Mouse (Mus musculus) natural killer cell, adult 2 months (primary cell): Measurements from ENCODE around the gene Gorab.

Experiments
- DNase-seq, 2 experiments: peaks; one replicate each; pipeline ENCODE4 v3.0.0; 2022; ENCODE audit warnings: low spot score in 2 of 2

Gorab gene

GRCm38 (mm10) chr1:163403498-163404126, at the start of gene Gorab:
Gorab (minus strand) TSS chr1:163403669.
- DNase-seq = peak; percentile 93

GRCm38 (mm10) chr1:163443832-163444231, 40.4 kb upstream of the Gorab start:
- no peak for DNase-seq

- no peak for DNase-seq
Observed at GRCm38 (mm10) chr1:163439002-163439401, 35.5 kb upstream of the Gorab start.

GRCm38 (mm10) chr1:163423467-163424014, 20.1 kb upstream of the Gorab start:
- no peak for DNase-seq

- DNase-seq = no peak
Observed at GRCm38 (mm10) chr1:163417191-163417590, 13.7 kb upstream of the Gorab start.

GRCm38 (mm10) chr1:163414200-163414599, 10.7 kb upstream of the Gorab start:
- DNase-seq = no peak

- no peak for DNase-seq
Observed at GRCm38 (mm10) chr1:163406203-163406602, 2.7 kb upstream of the Gorab start.

- DNase-seq = no peak
Observed at GRCm38 (mm10) chr1:163391321-163391720, 12.1 kb downstream of the Gorab start.

GRCm38 (mm10) chr1:163390044-163390443, 13.4 kb downstream of the Gorab start:
- no peak for DNase-seq

GRCm38 (mm10) chr1:163386196-163386595, 17.3 kb downstream of the Gorab start:
- DNase-seq = no peak

- DNase-seq = no peak
Observed at GRCm38 (mm10) chr1:163383442-163384027, 19.9 kb downstream of the Gorab start.

GRCm38 (mm10) chr1:163382048-163382719, 21.3 kb downstream of the Gorab start:
- DNase-seq = no peak

- no peak for DNase-seq
Observed at GRCm38 (mm10) chr1:163380591-163380990, 22.9 kb downstream of the Gorab start.

GRCm38 (mm10) chr1:163380072-163380471, 23.4 kb downstream of the Gorab start:
- DNase-seq = no peak

- DNase-seq = no peak
Observed at GRCm38 (mm10) chr1:163377924-163378323, 25.5 kb downstream of the Gorab start.

GRCm38 (mm10) chr1:163376818-163377581, 26.5 kb downstream of the Gorab start:
- DNase-seq = no peak

GRCm38 (mm10) chr1:163374455-163374854, 29.0 kb downstream of the Gorab start:
- DNase-seq = no peak

- DNase-seq = no peak
Observed at GRCm38 (mm10) chr1:163362202-163362601, 41.3 kb downstream of the Gorab start.

GRCm38 (mm10) chr1:163361376-163361775, 42.1 kb downstream of the Gorab start:
- DNase-seq = no peak

- no peak for DNase-seq
Observed at GRCm38 (mm10) chr1:163360796-163361195, 42.7 kb downstream of the Gorab start.

GRCm38 (mm10) chr1:163359521-163359920, 43.9 kb downstream of the Gorab start:
- no peak for DNase-seq

GRCm38 (mm10) chr1:163358165-163358564, 45.3 kb downstream of the Gorab start:
- no peak for DNase-seq
